Mouse (Mus musculus) kidney, adult 2 months (tissue): ENCODE measurements around the gene Tmtc4. TPM values are rescaled to one million over a fixed set of nuclear protein-coding genes. Genes with fewer than 3 reads are reported as not detected.

Source experiments
- DNase-seq: peaks from one replicate; pipeline ENCODE4 v3.0.0; 2021
- H3K27ac ChIP-seq: fragments of 200-500 bp; 2 replicates; pipeline ENCODE4 v1.5.1; 2012; ENCODE audit warnings: low read depth, low read length, control low read depth, inconsistent platforms; ENCODE audit not compliant: insufficient read depth
- H3K27me3 ChIP-seq: fragments of 200-500 bp; replicated peaks from 2 replicates; pipeline ENCODE4 v1.6.1; 2012; ENCODE audit warnings: mild to moderate bottlenecking, moderate library complexity, low read length, inconsistent platforms; ENCODE audit not compliant: control insufficient read depth, insufficient read depth
- H3K36me3 ChIP-seq: fragments of 200-500 bp; 2 replicates; pipeline ENCODE4 v1.6.1; 2012; ENCODE audit warnings: mild to moderate bottlenecking, moderate library complexity, low read length, inconsistent platforms; ENCODE audit not compliant: control insufficient read depth, insufficient read depth
- H3K4me1 ChIP-seq: fragments of 200-500 bp; 2 replicates; pipeline ENCODE4 v1.6.1; 2011; ENCODE audit warnings: low read length; ENCODE audit not compliant: control insufficient read depth, insufficient read depth
- H3K4me3 ChIP-seq: fragments of 200-500 bp; 2 replicates; pipeline ENCODE4 v1.5.1; 2011; ENCODE audit warnings: mild to moderate bottlenecking, low read depth, low read length, control low read depth; ENCODE audit not compliant: insufficient read depth
- CTCF ChIP-seq: fragments of 200-500 bp; conservative IDR thresholded peaks from 2 replicates; pipeline ENCODE4 v1.5.1; 2011; ENCODE audit warnings: low read depth, mild to moderate bottlenecking, control low read depth, low read length, moderate library complexity, mixed read lengths; ENCODE audit not compliant: insufficient read depth, insufficient read length
- POLR2A ChIP-seq: fragments of 200-500 bp; IDR thresholded peaks from one replicate; pipeline ENCODE4 v1.6.1; 2011; ENCODE audit warnings: low read depth, low read length, control low read depth
- WGBS: fragments of 180-500 bp; shearing (Covaris S2); methylation state at CpG from one replicate; pipeline ENCODE4 v1.1.7; 2018; 5-methylcytosine and 5-hydroxymethylcytosine counted together
- polyA plus RNA-seq: library from polyadenylated mRNA; depleted of rRNA; stranded (reverse); fragments of >200 nt; gene quantifications from 2 replicates; pipeline ENCODE4 v1.2.3, GENCODE M21; 2012

Gene Tmtc4
- polyA plus RNA-seq, 1 experiment = 11.9 TPM

- H3K27me3 ChIP-seq = no peaks in the 10 kb centered on the region
- no peak for TF ChIP-seq CTCF
- TF ChIP-seq POLR2A = no peak
- 76% methylated on average over 2 of the region's 2 CpGs for WGBS
- H3K4me3 ChIP-seq = no peak overlapping the region
- H3K4me1 ChIP-seq = no peaks in the 10 kb centered on the region
- no peak for DNase-seq
- no peak overlapping the region for H3K27ac ChIP-seq
- no peaks in the 10 kb centered on the region for H3K36me3 ChIP-seq
Measured at GRCm38 (mm10) chr14:122881699-122882098, 102.1 kb downstream of the Tmtc4 start.

- Histone ChIP-seq H3K27ac (no peak overlapping the region), H3K4me1 (no peaks in the 10 kb centered on the region), H3K27me3 (no peaks in the 10 kb centered on the region), H3K4me3 (no peak overlapping the region), H3K36me3 (no peaks in the 10 kb centered on the region)
- DNase-seq = no peak
- TF ChIP-seq POLR2A (no peak), CTCF (no peak)
- WGBS = 81% methylated on average over 7 of the region's 7 CpGs
Measured at GRCm38 (mm10) chr14:122880291-122880690, 103.5 kb downstream of the Tmtc4 start.

- Histone ChIP-seq H3K36me3 (no peaks in the 10 kb centered on the region), H3K4me1 (no peaks in the 10 kb centered on the region), H3K4me3 (no peak overlapping the region), H3K27me3 (no peaks in the 10 kb centered on the region), H3K27ac (no peak overlapping the region)
- 76% methylated on average over 3 of the region's 3 CpGs for WGBS
- TF ChIP-seq POLR2A (no peak), CTCF (no peak)
- no peak for DNase-seq
Measured at GRCm38 (mm10) chr14:122877787-122878186, 106.0 kb downstream of the Tmtc4 start.

- Histone ChIP-seq H3K27ac (no peak overlapping the region), H3K27me3 (no peaks in the 10 kb centered on the region), H3K4me1 (no peaks in the 10 kb centered on the region), H3K36me3 (no peaks in the 10 kb centered on the region), H3K4me3 (no peak overlapping the region)
- TF ChIP-seq CTCF (no peak), POLR2A (no peak)
- WGBS = 58% methylated on average over 7 of the region's 7 CpGs
- DNase-seq = peak; percentile 52
Measured at GRCm38 (mm10) chr14:122876723-122877122, 107.1 kb downstream of the Tmtc4 start.

- Histone ChIP-seq H3K4me3 (no peak overlapping the region), H3K27ac (no peak overlapping the region), H3K36me3 (no peaks in the 10 kb centered on the region), H3K4me1 (no peaks in the 10 kb centered on the region), H3K27me3 (no peaks in the 10 kb centered on the region)
- TF ChIP-seq CTCF (peak; percentile 100), POLR2A (no peak)
- peak; percentile 80 for DNase-seq
- 2% methylated on average over 6 of the region's 6 CpGs for WGBS
Measured at GRCm38 (mm10) chr14:122876163-122876562, 107.7 kb downstream of the Tmtc4 start.

- Histone ChIP-seq H3K27ac (no peak overlapping the region), H3K4me3 (no peak overlapping the region), H3K36me3 (no peaks in the 10 kb centered on the region), H3K27me3 (no peaks in the 10 kb centered on the region), H3K4me1 (peaks cover 2% of the 10 kb centered on the region; the same call in 1 of the 2 replicates)
- no peak for DNase-seq
- TF ChIP-seq CTCF = no peak
- no peak for TF ChIP-seq POLR2A
- 80% methylated on average over 6 of the region's 6 CpGs for WGBS
Measured at GRCm38 (mm10) chr14:122875636-122876035, 108.2 kb downstream of the Tmtc4 start.

GRCm38 (mm10) chr14:122875056-122875455 lies 108.8 kb downstream of the Tmtc4 start:
- no peaks in the 10 kb centered on the region for H3K36me3 ChIP-seq
- H3K4me3 ChIP-seq = no peak overlapping the region
- WGBS = 85% methylated on average over 8 of the region's 8 CpGs
- H3K4me1 ChIP-seq = peaks cover 3% of the 10 kb centered on the region; the same call in 1 of the 2 replicates
- no peak overlapping the region for H3K27ac ChIP-seq
- no peaks in the 10 kb centered on the region for H3K27me3 ChIP-seq
- no peak for DNase-seq
- TF ChIP-seq POLR2A = no peak
- TF ChIP-seq CTCF = no peak

- Histone ChIP-seq H3K27me3 (no peaks in the 10 kb centered on the region), H3K4me3 (no peak overlapping the region), H3K4me1 (peaks cover 3% of the 10 kb centered on the region; the same call in 1 of the 2 replicates), H3K27ac (no peak overlapping the region), H3K36me3 (no peaks in the 10 kb centered on the region)
- WGBS = 87% methylated on average over 6 of the region's 6 CpGs
- no peak for DNase-seq
- no peak for TF ChIP-seq CTCF
- no peak for TF ChIP-seq POLR2A
Measured at GRCm38 (mm10) chr14:122872612-122873011, 111.2 kb downstream of the Tmtc4 start.
